Mouse (Mus musculus): Measurements from ENCODE around the gene Galntl5.

DNA sequence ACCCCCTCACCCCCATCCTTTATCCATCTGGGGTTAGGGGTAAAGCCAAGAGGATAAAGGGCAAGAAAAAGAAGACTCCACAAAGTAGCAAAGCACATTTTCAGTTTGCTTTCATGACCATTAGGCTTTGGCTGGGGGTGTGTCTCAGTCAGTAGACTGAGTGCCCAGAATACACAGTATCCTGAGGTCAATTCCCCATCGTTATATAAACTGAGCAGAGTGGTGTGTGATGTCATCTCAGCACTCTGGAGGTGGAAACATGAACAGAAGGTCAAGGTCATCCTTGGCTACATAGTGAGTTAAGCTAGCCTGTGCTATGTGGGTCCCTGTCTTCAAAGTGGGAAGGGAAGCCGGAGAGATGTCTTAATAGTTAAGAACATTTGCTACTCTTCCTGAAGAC lies 27.8 kb upstream of the Galntl5 start:
- no peak for TF ChIP-seq EP300 (IDR thresholded peaks at IDR 0.05; ENCODE audit: insufficient read depth, low read depth, low read length)
- no peak for TF ChIP-seq CTCF (IDR thresholded peaks at IDR 0.05)
- no peak for TF ChIP-seq POLR2A (IDR thresholded peaks at IDR 0.05; ENCODE audit: insufficient read depth, low read depth, low read length)
